Mouse (Mus musculus) testis, adult 2 months (tissue): ENCODE results near the gene Ahr.

Source experiments
- CTCF ChIP-seq: fragments of 200-500 bp; IDR thresholded peaks from 2 replicates; pipeline ENCODE4 v1.5.1; 2012; ENCODE audit warnings: low read depth, mild to moderate bottlenecking, inconsistent platforms, low read length, moderate library complexity; ENCODE audit not compliant: control insufficient read depth, insufficient read depth, insufficient replicate concordance
- POLR2A ChIP-seq: fragments of 200-500 bp; IDR thresholded peaks from 2 replicates; pipeline ENCODE4 v1.6.1; 2012; ENCODE audit warnings: low read depth, mild to moderate bottlenecking, inconsistent platforms, low read length, moderate library complexity; ENCODE audit not compliant: control insufficient read depth

GRCm38 (mm10) chr12:35533133-35533532, 1.7 kb downstream of the Ahr start:
- TF ChIP-seq POLR2A (no peak), CTCF (no peak)
